Mouse (Mus musculus) kidney, adult 2 months (tissue): ENCODE measurements around the gene 4930442H23Rik.

Experiments used
- CTCF ChIP-seq: fragments of 200-500 bp; conservative IDR thresholded peaks from 2 replicates; pipeline ENCODE4 v1.5.1; 2011; ENCODE audit warnings: low read depth, mild to moderate bottlenecking, control low read depth, low read length, moderate library complexity, mixed read lengths; ENCODE audit not compliant: insufficient read depth, insufficient read length
- POLR2A ChIP-seq: fragments of 200-500 bp; IDR thresholded peaks from one replicate; pipeline ENCODE4 v1.6.1; 2011; ENCODE audit warnings: low read depth, low read length, control low read depth

DNA sequence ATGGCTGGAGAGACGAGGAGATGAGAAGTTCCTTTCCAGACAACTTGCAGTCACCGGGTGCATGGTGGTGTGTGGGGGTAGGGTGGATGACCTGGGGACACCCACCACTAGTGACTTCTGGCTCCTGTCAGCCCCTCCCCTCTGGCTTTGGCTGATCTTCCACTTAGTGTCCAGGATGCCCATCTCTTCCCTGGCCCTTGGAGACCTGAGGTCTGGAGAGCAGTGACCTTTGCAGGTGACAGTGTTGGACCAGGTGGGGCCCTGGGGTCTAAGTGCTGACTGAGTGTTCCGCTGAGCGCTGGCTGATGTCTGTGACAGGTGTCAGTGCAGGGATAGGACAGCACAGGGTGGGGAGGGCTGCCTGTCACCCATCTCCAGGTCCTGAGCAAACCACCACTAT lies 11.7 kb upstream of the 4930442H23Rik start:
- no peak for TF ChIP-seq POLR2A
- no peak for TF ChIP-seq CTCF
